Mouse (Mus musculus) erythroblast, adult 5-6 weeks (primary cell): Measurements from ENCODE around the gene Gfpt1. TPM values are rescaled to one million over a fixed set of nuclear protein-coding genes. Genes with fewer than 3 reads are reported as not detected.
"Not testable (repeated sequence)": the region's sequence is repeated elsewhere in the genome, so short reads cannot be mapped to it uniquely, and the experiment has no call there.

Source experiments
- ATAC-seq: replicated peaks from 2 replicates; pipeline ENCODE4 v1.8.0; 2016; ENCODE audit warnings: moderate number of reproducible peaks, mild to moderate bottlenecking, moderate TSS enrichment, inconsistent platforms; ENCODE audit not compliant: poor library complexity, low FRiP score, severe bottlenecking
- total RNA-seq, 2 experiments: library from RNA; stranded (forward) in 1 of 2; stranded (reverse) in 1 of 2; fragments of 150-400 nt in 1 of 2; fragments of 200-764, 138-1000 nt in 1 of 2; gene quantifications; 2 replicates each; pipeline versions ENCODE4 v1.2.3 to v1.2.4; 2015 to 2017; ENCODE audit warnings: low replicate concordance in 2 of 2

Gene Gfpt1
- total RNA-seq, 2 experiments from 2014 or later: 5.9 to 7.9 TPM

DNA sequence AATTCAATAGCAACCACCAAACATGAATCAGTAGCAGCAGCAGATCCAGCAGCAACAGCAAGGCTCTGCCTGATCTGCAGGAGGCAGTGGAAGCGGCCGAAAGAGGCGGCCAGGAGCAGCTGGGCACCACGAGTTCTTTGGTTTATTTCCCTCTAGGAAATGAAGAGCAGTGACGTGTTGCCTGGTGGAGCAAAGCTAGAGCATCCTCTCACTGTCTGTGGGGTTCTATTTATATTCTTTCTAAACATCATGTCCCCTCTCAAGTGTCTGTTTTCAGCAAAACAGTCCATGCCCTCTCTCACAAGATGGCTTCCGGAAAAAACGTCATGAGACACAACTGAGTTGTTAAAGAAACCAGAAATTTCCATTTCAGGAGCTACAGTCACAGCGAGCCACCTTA, 3.5 kb upstream of the Gfpt1 start:
- no peak for ATAC-seq

DNA sequence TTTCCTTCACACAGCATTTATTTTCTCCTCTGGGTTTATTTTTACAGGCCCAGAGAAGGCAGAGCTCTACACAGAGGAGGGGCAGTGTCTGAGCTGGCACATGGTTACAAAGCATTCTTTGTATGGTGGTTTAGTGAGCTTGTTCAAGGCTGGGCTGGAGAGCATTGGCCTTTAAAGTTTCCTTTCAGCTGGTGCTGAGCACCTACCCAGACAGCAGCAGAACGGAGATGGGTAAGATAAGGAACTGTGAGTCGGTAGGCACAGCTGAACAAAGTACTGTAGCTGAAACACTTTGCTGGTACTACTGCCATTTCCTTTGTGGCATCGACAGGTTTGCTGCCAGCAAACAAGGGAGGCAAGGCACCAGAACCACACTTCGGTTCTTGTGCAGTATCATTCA, 1.7 kb upstream of the Gfpt1 start:
- ATAC-seq: no peak

DNA sequence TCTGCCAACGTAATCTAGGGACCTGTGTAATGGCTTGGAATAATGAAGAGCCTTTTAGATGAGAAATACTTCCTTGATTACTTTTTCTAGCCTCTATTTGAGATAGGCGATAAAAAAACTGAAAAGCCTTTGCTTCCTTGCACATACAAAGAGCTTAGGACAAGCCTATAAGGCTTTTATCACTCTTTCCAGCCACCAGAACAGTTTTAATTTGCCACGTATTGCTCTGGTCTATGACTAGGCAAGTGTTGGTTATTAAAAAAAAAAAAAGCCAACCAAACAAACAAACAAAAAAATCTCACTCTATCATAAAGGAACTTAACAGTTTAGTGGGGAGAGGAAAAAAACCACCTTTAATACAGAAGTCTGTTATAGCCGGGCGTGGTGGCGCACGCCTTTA, 1.2 kb upstream of the Gfpt1 start:
- no peak for ATAC-seq

DNA sequence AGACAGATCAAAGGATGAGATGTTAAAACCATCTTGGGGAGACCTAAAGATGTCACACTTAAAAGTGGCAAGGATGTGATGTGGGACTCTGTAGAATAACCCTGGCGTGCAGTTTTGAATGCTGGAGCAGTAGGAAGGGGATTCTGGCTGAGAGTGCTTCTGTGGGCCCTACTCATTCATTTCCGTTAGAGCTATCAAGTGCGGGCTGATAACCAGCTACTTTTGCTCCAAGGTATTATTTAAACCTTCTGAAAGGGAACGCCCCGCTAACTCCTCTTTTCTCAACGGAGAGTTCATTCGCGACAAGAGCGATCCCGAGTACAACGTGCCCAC, 676 bp upstream of the Gfpt1 start:
- ATAC-seq: no peak; the same call in 1 of the 2 replicates

DNA sequence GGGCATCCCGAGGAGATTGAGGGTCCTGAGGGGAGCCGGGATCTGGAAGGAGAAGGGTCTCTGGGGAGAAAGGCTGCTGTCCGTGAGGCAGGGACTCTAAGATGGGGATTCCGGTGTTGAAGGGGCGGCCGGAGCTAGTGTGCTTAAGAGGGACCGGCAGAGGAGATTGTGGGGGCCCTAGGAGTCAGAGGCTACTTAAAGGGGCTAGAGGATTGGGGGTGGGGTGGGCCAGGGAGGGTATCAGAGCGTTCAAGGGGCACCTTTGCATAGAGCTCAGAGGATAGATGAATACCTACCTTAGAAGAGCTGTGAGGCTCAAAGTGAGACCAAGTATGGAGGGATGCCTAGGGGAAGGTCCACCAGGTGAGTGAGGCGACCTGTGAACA, 478 bp downstream of the Gfpt1 start:
- peak; percentile 16; the same call in 1 of the 2 replicates for ATAC-seq

DNA sequence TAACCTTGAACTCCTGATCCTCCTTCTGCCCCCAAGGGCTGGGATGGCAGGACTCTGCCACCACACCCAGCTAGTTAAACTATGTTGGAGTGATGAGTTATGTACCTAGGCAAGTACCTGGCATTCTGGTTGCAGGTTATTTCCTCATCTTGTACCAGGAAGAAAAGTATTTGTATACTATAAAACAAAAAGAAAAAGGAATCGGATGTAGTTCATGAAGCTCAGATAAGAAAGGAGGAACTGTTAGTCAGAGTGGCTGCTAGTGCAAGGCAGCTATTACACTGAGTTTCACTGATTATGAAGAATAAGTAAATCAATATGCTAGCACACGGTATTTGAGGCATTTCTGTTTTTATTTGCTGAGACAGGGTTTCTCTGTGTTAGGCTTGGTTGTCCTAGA, 2.2 kb downstream of the Gfpt1 start:
- no peak for ATAC-seq

DNA sequence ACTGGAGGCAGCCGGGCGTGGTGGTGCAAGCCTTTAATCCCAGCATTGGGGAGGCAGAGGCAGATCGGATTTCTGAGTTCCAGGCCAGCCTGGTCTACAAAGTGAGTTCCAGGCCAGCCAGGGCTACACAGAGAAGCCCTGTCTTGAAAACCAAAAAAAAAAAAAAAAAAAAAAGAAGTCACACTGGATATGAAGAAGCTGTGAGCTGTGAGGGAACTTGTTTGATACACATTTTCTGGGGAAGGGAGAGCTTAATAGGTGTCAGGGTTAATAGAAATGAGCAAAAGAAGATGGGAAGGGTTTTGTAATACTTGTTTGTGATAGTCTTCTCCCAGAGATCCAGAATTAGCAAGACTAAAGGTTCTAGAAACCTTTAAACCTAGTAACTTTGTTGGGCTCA, 2.9 kb downstream of the Gfpt1 start:
- no peak for ATAC-seq

DNA sequence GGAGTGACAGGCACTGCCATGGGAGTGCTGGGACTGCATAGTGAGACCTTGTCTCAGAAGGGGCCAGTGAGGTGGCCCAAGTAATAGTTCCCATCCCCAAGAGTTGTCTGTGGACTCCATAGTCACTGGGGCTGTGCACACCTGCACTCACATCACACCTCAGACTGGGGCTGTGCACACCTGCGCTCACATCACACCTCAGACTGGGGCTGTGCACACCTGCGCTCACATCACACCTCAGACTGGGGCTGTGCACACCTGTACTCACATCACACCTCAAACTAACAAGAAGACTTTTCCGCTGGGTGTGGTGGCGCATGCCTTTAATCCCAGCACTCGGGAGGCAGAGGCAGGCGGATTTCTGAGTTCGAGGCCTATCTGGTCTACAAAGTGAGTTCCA, 6.1 kb downstream of the Gfpt1 start:
- not testable (repeated sequence) for ATAC-seq

DNA sequence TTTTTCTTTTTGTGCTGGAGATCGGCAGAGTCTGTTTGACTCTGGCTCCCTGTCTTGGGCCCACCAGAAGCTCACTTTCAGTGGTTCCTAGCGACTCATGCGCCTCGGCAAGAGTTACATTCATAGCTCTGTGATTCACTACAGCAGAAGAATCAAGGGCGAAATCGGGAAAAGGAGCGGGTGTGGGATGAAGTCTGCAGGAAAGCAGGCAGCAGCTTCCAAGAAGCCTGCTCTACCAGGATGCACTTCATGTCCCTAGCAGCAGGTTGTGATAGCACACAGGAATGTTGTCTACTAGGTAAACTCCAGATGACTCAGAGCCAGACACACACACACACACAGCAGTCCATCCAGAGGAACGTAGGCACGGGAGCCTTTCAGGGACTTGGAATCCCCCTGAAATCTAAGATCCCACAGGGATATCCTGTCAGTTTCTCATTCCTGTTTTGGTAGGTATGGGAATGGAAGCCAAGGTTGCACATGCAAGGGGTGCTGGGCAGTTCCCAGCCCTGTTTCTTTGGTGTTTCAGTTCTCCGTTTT, 9.3 kb downstream of the Gfpt1 start:
- ATAC-seq: no peak

DNA sequence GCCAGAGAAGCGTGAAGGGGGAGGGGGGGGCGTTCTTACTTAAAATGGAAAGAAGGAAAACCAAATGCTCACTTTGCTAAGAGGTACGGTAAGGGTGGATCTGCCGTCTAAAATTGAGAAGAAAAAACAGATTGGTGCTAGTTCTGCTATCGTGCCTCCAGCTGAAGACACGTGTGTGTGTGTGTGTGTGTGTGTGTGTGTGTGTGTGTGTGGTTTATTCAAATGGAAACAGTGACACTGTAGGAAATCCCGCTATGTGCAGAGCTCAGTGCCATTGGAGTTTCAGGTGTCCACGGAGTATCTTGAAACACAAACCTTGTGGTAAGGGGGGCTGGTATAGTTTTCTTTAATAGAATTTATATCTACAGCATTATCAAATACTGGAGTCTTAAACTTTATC, 11.5 kb downstream of the Gfpt1 start:
- no peak for ATAC-seq

DNA sequence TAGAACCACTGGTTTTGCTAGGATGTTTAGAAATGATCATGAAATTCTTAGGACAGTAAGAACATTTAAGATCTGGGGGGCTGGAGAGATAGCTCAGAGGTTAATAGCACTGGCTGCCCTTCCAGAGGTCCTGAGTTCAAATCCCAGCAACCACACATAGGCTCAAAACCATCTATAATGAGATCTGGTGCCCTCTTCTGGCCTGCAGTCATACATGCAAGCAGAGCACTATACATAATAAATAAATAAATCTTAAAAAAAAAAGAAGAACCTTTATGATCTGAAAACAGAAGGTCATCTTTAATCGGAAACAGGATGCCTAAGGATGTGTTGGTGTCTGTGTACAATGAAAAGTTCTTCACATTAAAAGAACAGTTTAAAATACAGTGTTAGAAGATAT, 17.1 kb downstream of the Gfpt1 start:
- no peak for ATAC-seq

DNA sequence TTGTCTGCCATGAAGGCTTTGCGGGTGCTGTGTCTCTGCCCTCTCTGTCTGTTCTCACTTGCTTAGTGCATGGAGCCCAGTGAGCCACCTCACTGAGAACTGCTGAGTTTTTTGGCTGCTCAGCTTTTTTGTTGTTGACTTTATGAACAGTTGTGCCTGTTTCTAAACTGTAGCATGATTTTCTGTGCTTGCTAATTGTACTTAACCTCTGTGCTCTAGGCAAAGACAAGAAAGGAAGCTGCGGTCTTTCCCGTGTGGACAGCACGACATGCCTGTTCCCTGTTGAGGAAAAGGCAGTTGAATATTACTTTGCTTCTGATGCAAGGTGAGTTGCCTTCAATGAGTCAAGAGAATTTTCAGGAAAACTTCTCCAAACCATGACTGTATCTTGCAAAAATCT, 20.9 kb downstream of the Gfpt1 start:
- ATAC-seq: no peak

DNA sequence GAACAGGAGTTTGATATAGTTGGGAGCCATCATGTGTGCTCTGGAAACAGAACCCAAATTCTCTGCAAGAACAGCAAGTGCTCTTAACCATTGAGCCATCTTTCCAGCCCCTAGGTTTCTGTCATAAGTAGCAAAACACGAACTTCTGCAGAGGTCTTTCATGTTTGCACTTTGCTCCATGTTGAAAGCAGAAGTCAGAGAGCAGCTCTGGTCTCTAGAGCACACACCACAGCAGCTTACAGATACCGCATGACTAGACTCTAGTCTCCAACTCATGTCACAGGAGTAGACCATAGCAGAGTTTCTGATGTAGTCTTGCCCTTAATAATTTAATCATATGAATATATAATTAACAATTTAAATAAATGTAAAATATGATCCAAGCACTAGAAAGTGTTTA, 25.6 kb downstream of the Gfpt1 start:
- ATAC-seq: no peak

DNA sequence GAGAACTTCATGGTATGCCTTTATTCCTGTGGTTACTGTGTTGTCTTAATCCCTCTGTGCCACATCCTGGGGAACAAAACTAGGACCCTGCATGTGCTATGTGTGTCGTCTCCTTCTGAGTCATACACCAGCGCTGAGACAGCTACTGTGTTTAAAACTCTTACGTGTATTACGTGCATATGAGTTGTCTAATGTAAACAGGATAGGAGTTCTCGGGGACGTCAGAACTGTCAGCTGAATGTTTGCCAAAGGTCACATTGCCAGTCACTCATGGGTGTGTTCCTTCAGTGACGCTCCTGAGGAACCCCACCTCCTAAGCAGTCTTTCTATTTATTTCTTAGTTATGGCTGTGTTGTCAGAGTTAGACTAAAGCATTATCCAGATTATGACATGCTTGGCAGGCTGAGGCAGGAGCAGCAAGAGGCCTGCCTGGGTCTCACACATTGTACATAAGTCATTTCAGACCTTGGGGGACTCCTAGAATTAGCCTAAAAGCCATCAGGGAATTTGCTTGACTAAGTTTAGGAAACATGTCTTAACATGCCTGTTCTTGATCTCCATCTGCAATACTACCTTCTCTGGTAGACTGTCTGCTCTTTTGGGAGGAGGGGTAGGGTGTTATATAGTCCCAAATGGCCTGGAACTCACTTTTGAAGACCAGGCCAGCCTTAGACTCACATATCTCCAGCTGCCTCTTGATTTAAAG, 26.7 kb downstream of the Gfpt1 start:
- no peak for ATAC-seq

DNA sequence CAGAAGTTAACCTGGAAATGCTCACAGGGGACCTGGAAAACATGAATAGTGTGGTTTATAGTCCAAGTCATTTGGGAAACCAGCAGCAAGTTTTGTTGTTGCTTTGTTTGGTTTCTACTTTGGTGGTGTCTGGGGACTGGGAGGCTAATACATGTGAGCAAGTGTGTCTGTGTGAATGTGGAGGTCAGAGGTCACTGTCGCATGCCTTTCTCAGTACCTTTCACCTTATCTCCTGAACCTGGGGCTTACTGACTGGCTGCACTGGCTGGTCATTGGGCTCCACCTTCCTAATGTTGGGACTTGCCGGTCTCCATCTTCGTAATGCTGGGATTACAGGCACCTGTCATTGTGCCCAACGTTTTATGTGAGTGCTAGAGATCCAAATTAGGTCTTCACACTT, 28.0 kb downstream of the Gfpt1 start:
- ATAC-seq: no peak

DNA sequence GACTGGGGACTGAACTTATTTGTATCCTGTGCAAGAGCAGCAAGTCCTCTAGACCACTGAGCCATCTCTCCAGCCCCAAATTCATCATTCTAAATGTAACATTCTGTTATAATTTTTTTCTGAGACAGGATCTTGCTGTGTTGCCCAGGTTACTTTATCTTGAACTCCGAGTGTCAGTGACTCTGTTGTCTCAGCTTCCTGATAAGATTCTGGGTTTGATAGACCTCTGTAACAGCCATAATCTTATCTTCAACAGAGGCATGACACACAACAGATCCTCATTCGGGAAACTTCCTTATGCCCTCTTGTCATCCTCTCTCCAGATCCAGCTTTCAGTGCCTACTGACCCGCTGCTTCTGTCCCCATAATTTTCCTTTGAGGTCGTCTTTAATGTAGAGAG, 30.1 kb downstream of the Gfpt1 start:
- no peak for ATAC-seq

DNA sequence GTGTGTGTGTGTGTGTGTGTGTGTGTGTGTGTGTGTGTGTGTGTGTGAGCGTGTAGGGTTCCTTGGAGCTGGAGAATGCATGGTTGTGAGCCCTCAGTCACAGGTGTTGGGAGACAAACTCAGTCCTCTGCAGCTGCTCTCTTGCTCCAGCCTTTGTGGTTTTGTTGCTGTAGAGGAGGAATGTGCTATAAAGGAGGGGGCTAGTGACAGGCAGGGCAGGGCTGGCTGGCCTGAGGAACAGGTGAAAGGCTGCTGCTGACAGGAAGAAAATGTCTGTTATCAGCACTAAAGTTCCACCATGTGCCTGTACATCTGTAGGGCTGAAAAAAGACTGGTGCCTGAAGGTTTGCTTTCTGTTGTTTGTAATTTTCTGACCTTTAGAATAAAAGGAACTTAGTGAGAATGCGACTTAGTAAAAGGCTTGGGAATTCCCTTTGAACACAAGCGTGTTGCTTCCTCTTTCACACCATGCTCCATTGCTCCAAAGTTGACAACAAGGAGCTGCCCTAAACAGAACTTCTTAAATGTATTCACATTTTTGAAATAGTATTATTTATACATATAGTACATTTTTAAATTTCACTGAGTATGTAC, 32.5 kb downstream of the Gfpt1 start:
- no peak for ATAC-seq

DNA sequence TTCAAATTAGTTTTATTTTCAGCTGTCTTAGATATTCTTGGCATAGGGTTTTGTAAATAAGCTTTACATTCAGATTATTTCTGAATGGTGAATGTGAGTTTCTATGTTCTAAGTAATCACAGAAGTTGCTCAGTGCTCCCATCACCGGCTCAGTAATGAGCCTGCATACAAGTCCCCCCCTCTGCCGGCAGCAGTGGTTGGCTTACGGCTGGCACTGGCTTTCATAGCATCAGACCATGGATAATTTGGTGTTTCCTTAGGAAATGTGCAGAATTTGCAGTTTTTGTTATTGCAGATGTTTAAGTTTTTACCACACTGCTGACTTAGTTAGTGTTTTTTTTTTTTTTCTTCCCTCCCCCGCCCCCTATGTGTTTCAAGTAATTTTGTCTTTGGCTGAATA, 36.8 kb downstream of the Gfpt1 start:
- no peak for ATAC-seq

DNA sequence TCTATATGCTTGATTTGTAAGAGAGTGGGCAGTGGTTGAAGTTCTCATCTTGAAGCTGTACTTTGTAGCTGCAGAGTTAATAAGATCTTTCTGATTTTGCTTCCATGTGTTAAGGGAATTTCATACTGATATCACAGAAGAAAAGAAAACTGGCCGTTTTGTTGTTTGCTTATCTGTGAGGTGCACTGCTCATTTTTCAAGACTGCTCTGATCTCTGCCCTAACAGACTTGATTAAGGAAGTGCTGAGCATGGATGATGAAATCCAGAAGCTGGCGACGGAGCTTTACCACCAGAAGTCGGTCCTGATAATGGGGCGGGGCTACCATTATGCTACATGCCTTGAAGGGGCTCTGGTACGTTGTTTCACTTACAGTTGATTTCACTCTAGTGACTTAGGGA, 42.4 kb downstream of the Gfpt1 start:
- no peak for ATAC-seq

DNA sequence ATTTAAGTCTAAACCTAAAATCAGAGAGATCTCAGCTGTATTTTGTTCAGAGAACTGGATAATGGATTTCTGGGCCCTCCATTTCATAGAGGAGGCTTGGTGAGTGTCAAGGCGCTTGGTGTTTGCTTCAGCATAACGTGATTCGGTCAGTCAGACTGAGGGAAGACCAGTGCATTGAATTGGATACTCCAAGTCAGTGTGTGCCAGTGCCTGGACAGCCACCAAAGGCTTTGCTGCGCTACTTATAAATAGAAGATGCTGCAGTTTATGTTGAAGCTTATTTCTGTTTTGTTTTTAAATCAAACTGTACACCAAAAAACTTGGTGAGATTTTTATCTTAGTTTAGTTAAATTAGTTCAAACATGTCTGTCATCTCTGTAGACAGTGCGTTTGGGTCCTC, 45.7 kb downstream of the Gfpt1 start:
- ATAC-seq: no peak

DNA sequence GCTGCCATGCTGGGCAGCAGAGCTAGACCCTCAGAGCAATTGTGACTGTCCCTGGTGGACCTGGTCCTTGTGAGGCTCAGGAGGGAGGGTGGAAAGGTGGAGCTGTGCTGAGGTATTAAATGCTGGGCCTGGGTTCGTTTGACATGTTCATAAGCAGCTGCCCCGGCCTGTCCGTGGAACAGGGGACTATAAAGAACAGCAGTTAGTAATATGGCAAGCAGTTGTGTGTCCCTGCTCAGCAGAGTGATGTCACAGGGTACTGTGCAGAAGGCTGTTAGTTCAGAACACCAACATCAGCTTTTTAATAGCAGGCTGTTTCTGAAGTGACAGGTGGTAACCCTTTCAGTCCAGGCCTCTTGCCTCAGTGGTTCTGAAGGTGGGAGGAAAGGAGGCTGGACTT, 48.2 kb downstream of the Gfpt1 start:
- ATAC-seq: no peak

DNA sequence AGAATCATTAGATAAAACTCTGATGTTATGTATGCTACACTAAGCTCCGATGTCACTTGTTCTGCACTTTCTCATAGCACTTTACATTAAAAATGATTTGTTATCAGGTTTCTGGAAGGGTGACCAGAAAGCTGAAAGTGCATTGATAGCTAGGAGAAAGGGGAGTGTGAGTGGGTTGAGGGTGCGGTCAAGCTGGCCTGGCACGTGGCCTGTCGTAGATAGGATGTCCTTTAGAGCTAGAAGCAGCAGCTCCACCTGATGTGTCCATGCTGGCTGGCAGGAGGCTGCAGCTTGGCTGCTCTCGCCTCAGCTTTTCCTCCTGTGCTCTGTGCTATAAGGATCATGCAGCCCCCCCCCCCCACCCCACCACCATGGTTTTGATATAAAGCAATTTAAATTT, 49.8 kb downstream of the Gfpt1 start:
- peak; percentile 85 for ATAC-seq
